Mouse (Mus musculus): ENCODE measurements around the gene Wwox. TPM values are rescaled to one million over a fixed set of nuclear protein-coding genes. Genes with fewer than 3 reads are reported as not detected.

The Wwox gene
- polyA plus RNA-seq, 1 experiment from 2014 or later, result 12.9 TPM

GRCm38 (mm10) chr8:115237596-115237995, 798.1 kb downstream of the Wwox start:
- H3K4me1 ChIP-seq (ENCODE audit: control insufficient read depth, insufficient read depth, low read length), result no peaks in the 10 kb centered on the region; the same call in 1 of the 2 replicates
- no peaks in the 10 kb centered on the region for H3K27me3 ChIP-seq (ENCODE audit: control insufficient read depth, insufficient read depth, low read length)
- ATAC-seq (ENCODE audit: insufficient read depth, low FRiP score), result no peak
- 60% methylated on average over 9 of the region's 9 CpGs for WGBS
- H3K9ac ChIP-seq (ENCODE audit: low read length), result no peak overlapping the region
- H3K4me3 ChIP-seq (replicated peaks; ENCODE audit: low read length), result no peak overlapping the region
- no peak overlapping the region for H3K4me2 ChIP-seq (ENCODE audit: low read depth, low read length)
- H3K36me3 ChIP-seq (ENCODE audit: control insufficient read depth, insufficient read depth, low read length), result no peaks in the 10 kb centered on the region
- H3K9me3 ChIP-seq (replicated peaks; ENCODE audit: control insufficient read depth, low read length), result no peaks in the 10 kb centered on the region
- no peak overlapping the region for H3K27ac ChIP-seq (ENCODE audit: low read length)

- Histone ChIP-seq H3K4me2 (ENCODE audit: low read depth, low read length) (no peak overlapping the region), H3K27me3 (ENCODE audit: control insufficient read depth, insufficient read depth, low read length) (no peaks in the 10 kb centered on the region), H3K36me3 (ENCODE audit: control insufficient read depth, insufficient read depth, low read length) (no peaks in the 10 kb centered on the region), H3K4me1 (ENCODE audit: control insufficient read depth, insufficient read depth, low read length) (no peaks in the 10 kb centered on the region), H3K9ac (ENCODE audit: low read length) (no peak overlapping the region), H3K9me3 (replicated peaks; ENCODE audit: control insufficient read depth, low read length) (no peaks in the 10 kb centered on the region), H3K4me3 (replicated peaks; ENCODE audit: low read length) (no peak overlapping the region), H3K27ac (ENCODE audit: low read length) (no peak overlapping the region)
- ATAC-seq (ENCODE audit: insufficient read depth, low FRiP score), result no peak
- WGBS, result 82% methylated on average over 9 of the region's 9 CpGs
Measured at GRCm38 (mm10) chr8:115243465-115244027, 804.1 kb downstream of the Wwox start.

GRCm38 (mm10) chr8:115249688-115250366, 810.4 kb downstream of the Wwox start:
- 37% methylated on average over 22 of the region's 22 CpGs for WGBS
- Histone ChIP-seq H3K36me3 (ENCODE audit: control insufficient read depth, insufficient read depth, low read length) (no peaks in the 10 kb centered on the region), H3K27ac (ENCODE audit: low read length) (no peak overlapping the region), H3K4me3 (replicated peaks; ENCODE audit: low read length) (peak overlapping the region; percentile 4; the same call in 1 of the 2 replicates), H3K4me2 (ENCODE audit: low read depth, low read length) (peak overlapping the region; percentile 37), H3K9me3 (replicated peaks; ENCODE audit: control insufficient read depth, low read length) (no peaks in the 10 kb centered on the region), H3K9ac (ENCODE audit: low read length) (no peak overlapping the region), H3K4me1 (ENCODE audit: control insufficient read depth, insufficient read depth, low read length) (no peaks in the 10 kb centered on the region), H3K27me3 (ENCODE audit: control insufficient read depth, insufficient read depth, low read length) (no peaks in the 10 kb centered on the region)
- no peak for ATAC-seq (ENCODE audit: insufficient read depth, low FRiP score)

GRCm38 (mm10) chr8:115255550-115255949, 816.1 kb downstream of the Wwox start:
- Histone ChIP-seq H3K27me3 (ENCODE audit: control insufficient read depth, insufficient read depth, low read length) (no peaks in the 10 kb centered on the region), H3K9ac (ENCODE audit: low read length) (no peak overlapping the region), H3K4me1 (ENCODE audit: control insufficient read depth, insufficient read depth, low read length) (no peaks in the 10 kb centered on the region), H3K27ac (ENCODE audit: low read length) (no peak overlapping the region), H3K4me3 (replicated peaks; ENCODE audit: low read length) (no peak overlapping the region), H3K36me3 (ENCODE audit: control insufficient read depth, insufficient read depth, low read length) (no peaks in the 10 kb centered on the region), H3K9me3 (replicated peaks; ENCODE audit: control insufficient read depth, low read length) (no peaks in the 10 kb centered on the region), H3K4me2 (ENCODE audit: low read depth, low read length) (no peak overlapping the region)
- 50% methylated on average over 13 of the region's 13 CpGs for WGBS
- no peak for ATAC-seq (ENCODE audit: insufficient read depth, low FRiP score)

- no peaks in the 10 kb centered on the region for H3K9me3 ChIP-seq (replicated peaks; ENCODE audit: control insufficient read depth, low read length)
- H3K4me2 ChIP-seq (ENCODE audit: low read depth, low read length), result no peak overlapping the region
- WGBS, result 91% methylated on average over 17 of the region's 17 CpGs
- ATAC-seq (ENCODE audit: insufficient read depth, low FRiP score), result no peak
- H3K9ac ChIP-seq (ENCODE audit: low read length), result no peak overlapping the region
- no peaks in the 10 kb centered on the region for H3K27me3 ChIP-seq (ENCODE audit: control insufficient read depth, insufficient read depth, low read length)
- H3K36me3 ChIP-seq (ENCODE audit: control insufficient read depth, insufficient read depth, low read length), result no peaks in the 10 kb centered on the region
- H3K27ac ChIP-seq (ENCODE audit: low read length), result no peak overlapping the region
- H3K4me1 ChIP-seq (ENCODE audit: control insufficient read depth, insufficient read depth, low read length), result no peaks in the 10 kb centered on the region
- no peak overlapping the region for H3K4me3 ChIP-seq (replicated peaks; ENCODE audit: low read length)
Measured at GRCm38 (mm10) chr8:115257417-115257816, 818.0 kb downstream of the Wwox start.

GRCm38 (mm10) chr8:115259806-115260205, 820.4 kb downstream of the Wwox start:
- Histone ChIP-seq H3K27me3 (ENCODE audit: control insufficient read depth, insufficient read depth, low read length) (no peaks in the 10 kb centered on the region), H3K4me2 (ENCODE audit: low read depth, low read length) (no peak overlapping the region), H3K9me3 (replicated peaks; ENCODE audit: control insufficient read depth, low read length) (no peaks in the 10 kb centered on the region), H3K4me1 (ENCODE audit: control insufficient read depth, insufficient read depth, low read length) (no peaks in the 10 kb centered on the region), H3K4me3 (replicated peaks; ENCODE audit: low read length) (no peak overlapping the region), H3K27ac (ENCODE audit: low read length) (no peak overlapping the region), H3K36me3 (ENCODE audit: control insufficient read depth, insufficient read depth, low read length) (no peaks in the 10 kb centered on the region), H3K9ac (ENCODE audit: low read length) (no peak overlapping the region)
- no peak for ATAC-seq (ENCODE audit: insufficient read depth, low FRiP score)
- WGBS, result 52% methylated on average over 12 of the region's 12 CpGs

- H3K4me2 ChIP-seq (ENCODE audit: low read depth, low read length), result no peak overlapping the region
- no peaks in the 10 kb centered on the region for H3K9me3 ChIP-seq (replicated peaks; ENCODE audit: control insufficient read depth, low read length)
- H3K36me3 ChIP-seq (ENCODE audit: control insufficient read depth, insufficient read depth, low read length), result no peaks in the 10 kb centered on the region
- H3K27me3 ChIP-seq (ENCODE audit: control insufficient read depth, insufficient read depth, low read length), result no peaks in the 10 kb centered on the region
- ATAC-seq (ENCODE audit: insufficient read depth, low FRiP score), result 0 out of 2 replicates have a peak, but pooled peaks have one; percentile 53
- H3K9ac ChIP-seq (ENCODE audit: low read length), result no peak overlapping the region
- no peak overlapping the region for H3K27ac ChIP-seq (ENCODE audit: low read length)
- 52% methylated on average over 11 of the region's 11 CpGs for WGBS
- no peak overlapping the region for H3K4me3 ChIP-seq (replicated peaks; ENCODE audit: low read length)
- no peaks in the 10 kb centered on the region for H3K4me1 ChIP-seq (ENCODE audit: control insufficient read depth, insufficient read depth, low read length)
Measured at GRCm38 (mm10) chr8:115267196-115267595, 827.7 kb downstream of the Wwox start.

GRCm38 (mm10) chr8:115269601-115270000, 830.1 kb downstream of the Wwox start:
- H3K9me3 ChIP-seq (replicated peaks; ENCODE audit: control insufficient read depth, low read length), result no peaks in the 10 kb centered on the region
- no peaks in the 10 kb centered on the region for H3K36me3 ChIP-seq (ENCODE audit: control insufficient read depth, insufficient read depth, low read length)
- H3K4me2 ChIP-seq (ENCODE audit: low read depth, low read length), result no peak overlapping the region
- no peak overlapping the region for H3K27ac ChIP-seq (ENCODE audit: low read length)
- H3K9ac ChIP-seq (ENCODE audit: low read length), result no peak overlapping the region
- no peaks in the 10 kb centered on the region for H3K4me1 ChIP-seq (ENCODE audit: control insufficient read depth, insufficient read depth, low read length)
- no peak overlapping the region for H3K4me3 ChIP-seq (replicated peaks; ENCODE audit: low read length)
- no peaks in the 10 kb centered on the region for H3K27me3 ChIP-seq (ENCODE audit: control insufficient read depth, insufficient read depth, low read length)
- 44% methylated on average over 4 of the region's 4 CpGs for WGBS
- ATAC-seq (ENCODE audit: insufficient read depth, low FRiP score), result no peak

- Histone ChIP-seq H3K9ac (ENCODE audit: low read length) (no peak overlapping the region), H3K27ac (ENCODE audit: low read length) (no peak overlapping the region), H3K4me3 (replicated peaks; ENCODE audit: low read length) (no peak overlapping the region), H3K36me3 (ENCODE audit: control insufficient read depth, insufficient read depth, low read length) (no peaks in the 10 kb centered on the region), H3K27me3 (ENCODE audit: control insufficient read depth, insufficient read depth, low read length) (no peaks in the 10 kb centered on the region), H3K4me1 (ENCODE audit: control insufficient read depth, insufficient read depth, low read length) (no peaks in the 10 kb centered on the region), H3K9me3 (replicated peaks; ENCODE audit: control insufficient read depth, low read length) (no peaks in the 10 kb centered on the region), H3K4me2 (ENCODE audit: low read depth, low read length) (no peak overlapping the region)
- 75% methylated on average over 6 of the region's 6 CpGs for WGBS
- no peak for ATAC-seq (ENCODE audit: insufficient read depth, low FRiP score)
Measured at GRCm38 (mm10) chr8:115273976-115274375, 834.5 kb downstream of the Wwox start.

Measured in stomach, embryonic 16.5 days (tissue).